ENCODE assay signal across 22 mouse cellular contexts in the genomic region with DNA sequence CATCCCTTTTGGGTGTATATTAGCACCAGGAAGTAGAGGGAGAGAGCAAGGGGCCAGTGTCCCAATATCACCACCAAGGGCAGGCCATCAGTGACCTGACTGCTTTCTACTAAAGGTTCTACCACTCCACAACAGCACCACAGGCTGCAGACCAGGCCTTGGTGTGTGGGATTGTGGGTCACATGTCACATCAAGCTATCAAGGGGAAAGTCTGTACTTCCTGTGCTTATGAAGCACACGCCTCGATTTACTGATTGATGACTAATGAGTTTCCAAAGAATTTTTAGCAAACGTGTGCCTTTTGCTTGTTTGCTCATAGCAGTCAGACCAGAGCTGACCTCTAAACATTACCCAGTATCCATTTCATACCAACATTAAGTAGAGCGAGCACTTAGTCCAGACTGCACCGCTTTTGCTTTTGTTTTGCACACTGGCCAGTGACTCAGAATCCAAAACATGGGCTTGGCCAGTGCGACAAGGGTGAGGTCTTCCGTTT.
DNase-seq lines count a peak whose midpoint lies in the region; ATAC-seq and TF ChIP-seq lines count a peak whose summit lies in the region.
"Had no signal": no experiment of that assay in that cellular context is flagged by ENCODE, and none has a peak within 500 bp of the region (broad histone marks: within the 10 kb centered on the region; RNA-seq: fewer than 3 reads in every experiment).

No protein-coding gene starts in this region.

- peak; percentile 60 for DNase-seq in heart, adult 11 months
- DNase-seq in heart, postnatal 25 days (ENCODE audit: low spot score) = no peak
- peak; percentile 23 for DNase-seq in CD4-positive, CD25-positive, alpha-beta regulatory T cell, adult 2 months (ENCODE audit: low read depth, low spot score)
- DNase-seq in stomach, postnatal 0 days (ENCODE audit: low spot score) = no peak
- no peak for DNase-seq in left cerebral cortex, postnatal 14 days (ENCODE audit: low spot score in 2 of 2)
- DNase-seq in spleen, postnatal 10 days (ENCODE audit: low spot score in 2 of 2) = no peak
- DNase-seq: adrenal gland, adult 2 months; adrenal gland, postnatal 25 days; cerebellum, adult 11 months; cerebellum, adult 8-10 months; cerebellum, postnatal 14 days; gastrocnemius, postnatal 10 days; heart, adult 2 months; heart, postnatal 14 days had no signal

- H3K4me1 ChIP-seq in stomach, postnatal 0 days (replicated peaks; ENCODE audit: control insufficient read depth, insufficient read depth) = no peaks in the 10 kb centered on the region
- H3K4me1 ChIP-seq: embryonic facial prominence, embryonic 12.5 days; heart, embryonic 15.5 days; hindbrain, embryonic 10.5 days had no signal

- H3K36me3 ChIP-seq in stomach, postnatal 0 days (ENCODE audit: control insufficient read depth, insufficient read depth, low read length) = no peaks in the 10 kb centered on the region
- H3K36me3 ChIP-seq: embryonic facial prominence, embryonic 12.5 days; forebrain, embryonic 15.5 days; G1E; heart, embryonic 15.5 days; hindbrain, embryonic 10.5 days; hindbrain, embryonic 15.5 days had no signal

- no peak for TF ChIP-seq CTCF in stomach, postnatal 0 days (IDR thresholded peaks at IDR 0.05; ENCODE audit: low read depth)

- H3K4me3 ChIP-seq in stomach, postnatal 0 days (ENCODE audit: low read depth, low read length) = no peak overlapping the region
- H3K4me3 ChIP-seq: embryonic facial prominence, embryonic 12.5 days; forebrain, embryonic 15.5 days; heart, adult 2 months; heart, embryonic 15.5 days; hindbrain, embryonic 10.5 days; hindbrain, embryonic 15.5 days had no signal

- WGBS in stomach, postnatal 0 days = 63% methylated on average over 7 of the region's 7 CpGs

- H3K27ac ChIP-seq in stomach, postnatal 0 days (replicated peaks) = no peak overlapping the region
- H3K27ac ChIP-seq: embryonic facial prominence, embryonic 12.5 days; forebrain, embryonic 15.5 days; heart, adult 2 months; heart, embryonic 15.5 days; hindbrain, embryonic 10.5 days; hindbrain, embryonic 15.5 days had no signal

- ATAC-seq in common myeloid progenitor, adult 5-6 weeks (replicated peaks; ENCODE audit: low read depth, poor library complexity, severe bottlenecking) = peak; percentile 58
- peak; percentile 80 for ATAC-seq in stomach, postnatal 0 days (ENCODE audit: low FRiP score, low TSS enrichment)
- ATAC-seq: forebrain, embryonic 15.5 days had no signal

- H3K9ac ChIP-seq in stomach, postnatal 0 days (ENCODE audit: low read length) = no peak overlapping the region
- H3K9ac ChIP-seq: embryonic facial prominence, embryonic 12.5 days; forebrain, embryonic 15.5 days; heart, embryonic 15.5 days; hindbrain, embryonic 15.5 days had no signal

- TF ChIP-seq EP300 in stomach, postnatal 0 days (optimal IDR thresholded peaks at IDR 0.05) = no peak

- no peaks in the 10 kb centered on the region for H3K27me3 ChIP-seq in stomach, postnatal 0 days (ENCODE audit: control insufficient read depth, insufficient read depth, low read length)
- H3K27me3 ChIP-seq: embryonic facial prominence, embryonic 12.5 days; forebrain, embryonic 15.5 days; heart, embryonic 15.5 days; hindbrain, embryonic 15.5 days had no signal

- intact Hi-C loops in heart, postnatal 25 days (cut with DNase I) = no loop called here
- intact Hi-C loops in left cerebral cortex, postnatal 14 days (cut with DNase I) = loop anchor here (10.0 kb wide), 1 partner anchor 427 kb away; no protein-coding TSS in a partner anchor

- no peak overlapping the region for H3K4me2 ChIP-seq in stomach, postnatal 0 days (replicated peaks; ENCODE audit: low read depth)
- H3K4me2 ChIP-seq: embryonic facial prominence, embryonic 12.5 days; forebrain, embryonic 15.5 days; heart, embryonic 11.5 days; heart, embryonic 15.5 days; hindbrain, embryonic 15.5 days had no signal

- no peaks in the 10 kb centered on the region for H3K9me3 ChIP-seq in stomach, postnatal 0 days (ENCODE audit: control insufficient read depth, low read length)
- H3K9me3 ChIP-seq: embryonic facial prominence, embryonic 12.5 days; forebrain, embryonic 15.5 days; G1E; heart, embryonic 15.5 days; hindbrain, embryonic 10.5 days; hindbrain, embryonic 15.5 days had no signal

Comparison
In these comparisons a context has a peak if more than half of its experiments do, and no peak if none do; other contexts are left out.
1. DNase-seq: peak in heart, adult 11 months (single experiment) and CD4-positive, CD25-positive, alpha-beta regulatory T cell, adult 2 months (single experiment); none in heart, postnatal 25 days (single experiment), stomach, postnatal 0 days (single experiment), left cerebral cortex, postnatal 14 days (0 of 2) and spleen, postnatal 10 days (0 of 2).